Mouse (Mus musculus) lung, adult 2 months (tissue): ENCODE measurements around the gene Cdcp1.
A peak's percentile ranks its signal among the peaks of the same experiment; 100 is the strongest.

Experiments used
- CTCF ChIP-seq: fragments of 200-500 bp; IDR thresholded peaks from 2 replicates; pipeline ENCODE4 v1.5.1; 2011; ENCODE audit warnings: mild to moderate bottlenecking, low read length, control low read depth; ENCODE audit not compliant: insufficient read depth
- POLR2A ChIP-seq: fragments of 200-500 bp; IDR thresholded peaks from 2 replicates; pipeline ENCODE4 v1.6.1; 2011; ENCODE audit warnings: low read depth, mild to moderate bottlenecking, control low read depth, low read length, borderline replicate concordance; ENCODE audit errors: extremely low read depth

DNA sequence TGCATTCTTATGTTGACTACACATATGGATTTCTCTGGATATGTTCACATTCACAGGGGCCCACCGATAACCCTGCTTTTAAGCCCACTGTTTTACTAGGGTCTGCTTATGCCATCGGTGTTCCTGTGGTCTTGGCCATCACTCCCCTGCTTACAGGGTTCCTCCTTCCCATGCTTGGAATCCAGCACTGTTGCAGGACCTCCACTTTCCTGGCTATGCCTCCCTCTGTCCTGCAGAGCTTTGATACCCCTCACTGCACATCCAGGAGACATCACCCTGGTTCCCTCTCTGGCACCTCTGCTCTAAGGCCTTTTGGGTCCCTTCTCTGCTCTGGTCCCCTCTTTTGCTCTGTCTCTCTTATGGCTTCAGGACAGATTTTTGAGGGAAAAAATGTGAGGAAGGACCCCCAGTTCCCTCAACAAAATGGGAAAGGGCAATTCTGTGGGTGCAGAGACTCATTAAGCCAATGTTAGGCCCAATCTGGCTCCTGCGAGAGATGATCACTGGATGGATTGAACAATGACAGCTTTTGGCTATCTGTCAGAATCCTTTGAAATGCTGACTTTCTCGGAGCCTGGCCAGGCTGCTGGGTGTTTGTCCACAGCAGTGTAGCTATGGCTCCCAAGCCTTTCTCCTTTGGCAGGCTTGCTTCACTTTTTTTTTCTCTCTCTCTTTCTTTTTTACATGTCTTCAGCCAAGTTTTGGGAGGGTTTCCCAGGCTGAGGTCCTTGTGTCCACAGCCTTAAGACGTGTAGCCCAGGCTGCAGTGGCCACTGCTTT is 65.4 kb downstream of the Cdcp1 start, which contains the start of gene Clec3b:
- TF ChIP-seq CTCF (no peak), POLR2A (peak; percentile 48; the same call in 1 of the 2 replicates)
